Mouse (Mus musculus) ES-E14 (cell line): Measurements from ENCODE around the gene Rnls.

Source experiments
- CHD2 ChIP-seq: IDR thresholded peaks from 2 replicates; pipeline ENCODE4 v1.6.1; 2014; ENCODE audit warnings: mild to moderate bottlenecking, low read depth, low read length, inconsistent platforms
- ZC3H11A ChIP-seq: IDR thresholded peaks from 2 replicates; pipeline ENCODE4 v1.6.1; 2012; ENCODE audit warnings: low read depth, mild to moderate bottlenecking, inconsistent platforms, low read length, borderline replicate concordance

DNA sequence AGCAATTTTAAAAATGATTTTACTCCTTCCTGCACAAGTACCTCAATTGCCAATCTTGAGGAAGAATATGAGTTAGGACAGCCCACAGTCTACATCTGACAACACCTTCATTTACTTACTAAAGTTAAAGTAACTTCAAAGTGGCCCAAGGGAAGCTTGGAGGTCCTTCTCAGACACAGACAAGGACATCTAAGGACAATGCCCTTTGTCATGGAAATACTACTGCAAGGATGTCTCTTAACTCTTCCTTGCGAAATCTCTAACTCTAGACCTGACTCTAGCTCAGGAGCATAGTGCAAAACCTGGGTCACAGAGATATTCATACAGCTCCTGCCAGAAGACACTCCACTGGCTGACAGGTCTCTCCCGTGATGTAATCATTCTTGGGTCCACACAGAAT, 147.9 kb downstream of the Rnls start:
- TF ChIP-seq CHD2 (no peak), ZC3H11A (no peak)
